Mouse (Mus musculus) liver, embryonic 14.5 days (tissue): ENCODE data around the gene Wfdc8. TPM values are rescaled to one million over a fixed set of nuclear protein-coding genes. Genes with fewer than 3 reads are reported as not detected.

Experiments
- ATAC-seq: fragments of 200-750 bp; cut with Nextera tagmentation; 2 replicates; pipeline ENCODE4 v1.8.0; 2017; ENCODE audit warnings: moderate number of reproducible peaks, mild to moderate bottlenecking, moderate library complexity; ENCODE audit not compliant: insufficient read depth
- DNase-seq, 3 experiments: peaks; one replicate each; pipeline ENCODE4 v3.0.0-alpha.2; 2012 to 2013; ENCODE audit warnings: low read depth in 3 of 3, low spot score in 3 of 3
- H3K27ac ChIP-seq: fragments of 300-500 bp; sonication (generic); 2 replicates; pipeline ENCODE4 v1.5.1; 2014; ENCODE audit warnings: moderate library complexity, mild to moderate bottlenecking, control low read depth, inconsistent platforms
- H3K27me3 ChIP-seq: fragments of 300-500 bp; sonication (generic); 2 replicates; pipeline ENCODE4 v1.6.1; 2014; ENCODE audit warnings: mild to moderate bottlenecking, low read length, moderate library complexity; ENCODE audit not compliant: control insufficient read depth, insufficient read depth
- H3K36me3 ChIP-seq: fragments of 300-500 bp; sonication (generic); replicated peaks from 2 replicates; pipeline ENCODE4 v1.6.1; 2014; ENCODE audit warnings: low read depth; ENCODE audit not compliant: control insufficient read depth, insufficient read depth
- H3K4me1 ChIP-seq, 2 experiments: fragments of 200-500 bp in 1 of 2; fragments of 300-500 bp in 1 of 2; sonication (generic) in 1 of 2; replicated peaks; 2 replicates each; pipeline ENCODE4 v1.6.1; 2012 to 2014; ENCODE audit warnings: antibody characterized with exemption in 1 of 2, inconsistent platforms in 1 of 2, low read length in 1 of 2; ENCODE audit not compliant: control insufficient read depth in 2 of 2, insufficient read depth in 2 of 2
- H3K4me2 ChIP-seq: fragments of 300-500 bp; sonication (generic); 2 replicates; pipeline ENCODE4 v1.6.1; 2014; ENCODE audit warnings: low read depth, mild to moderate bottlenecking, control low read depth, moderate library complexity
- H3K4me3 ChIP-seq, 2 experiments: fragments of 200-500 bp in 1 of 2; fragments of 300-500 bp in 1 of 2; sonication (generic) in 1 of 2; 2 replicates each; pipeline ENCODE4 v1.5.1; 2012 to 2014; ENCODE audit warnings: low read depth in 2 of 2, low read length in 2 of 2, mild to moderate bottlenecking in 2 of 2, control low read depth in 1 of 2, inconsistent platforms in 1 of 2, moderate library complexity in 1 of 2; ENCODE audit not compliant: insufficient read depth in 1 of 2
- H3K9ac ChIP-seq: fragments of 300-500 bp; sonication (generic); replicated peaks from 2 replicates; pipeline ENCODE4 v1.6.1; 2014; ENCODE audit warnings: mild to moderate bottlenecking, control low read depth, moderate library complexity
- H3K9me3 ChIP-seq: fragments of 300-500 bp; sonication (generic); 2 replicates; pipeline ENCODE4 v1.6.1; 2016; ENCODE audit warnings: low read length, mixed read lengths; ENCODE audit not compliant: control insufficient read depth
- CTCF ChIP-seq: IDR thresholded peaks from 2 replicates; pipeline ENCODE4 v1.5.1; 2016; ENCODE audit warnings: antibody characterized with exemption, low read depth, control low read depth
- EP300 ChIP-seq: IDR thresholded peaks from 2 replicates; pipeline ENCODE4 v1.6.1; 2016; ENCODE audit warnings: antibody characterized with exemption, low read depth
- WGBS: fragments of 180-500 bp; shearing (Covaris S2); extraction: QIAGEN DNeasy Blood & Tissue Kit; methylation state at CpG from one replicate; pipeline ENCODE4 v1.1.7; 2014; ENCODE audit not compliant: insufficient replicate concordance; 5-methylcytosine and 5-hydroxymethylcytosine counted together
- polyA plus RNA-seq, 2 experiments: library from polyadenylated mRNA; depleted of rRNA in 1 of 2; stranded (reverse) in 1 of 2; unstranded in 1 of 2; fragments of >200 nt; fragmentation: Nextera tagmentation in 1 of 2; extraction: Ambion mirVana in 1 of 2; gene quantifications; 2 replicates each; pipeline versions ENCODE4 v1.2.1 to v1.2.3; 2012 to 2014

Gene Wfdc8
- polyA plus RNA-seq, 2 experiments: not detected

DNA sequence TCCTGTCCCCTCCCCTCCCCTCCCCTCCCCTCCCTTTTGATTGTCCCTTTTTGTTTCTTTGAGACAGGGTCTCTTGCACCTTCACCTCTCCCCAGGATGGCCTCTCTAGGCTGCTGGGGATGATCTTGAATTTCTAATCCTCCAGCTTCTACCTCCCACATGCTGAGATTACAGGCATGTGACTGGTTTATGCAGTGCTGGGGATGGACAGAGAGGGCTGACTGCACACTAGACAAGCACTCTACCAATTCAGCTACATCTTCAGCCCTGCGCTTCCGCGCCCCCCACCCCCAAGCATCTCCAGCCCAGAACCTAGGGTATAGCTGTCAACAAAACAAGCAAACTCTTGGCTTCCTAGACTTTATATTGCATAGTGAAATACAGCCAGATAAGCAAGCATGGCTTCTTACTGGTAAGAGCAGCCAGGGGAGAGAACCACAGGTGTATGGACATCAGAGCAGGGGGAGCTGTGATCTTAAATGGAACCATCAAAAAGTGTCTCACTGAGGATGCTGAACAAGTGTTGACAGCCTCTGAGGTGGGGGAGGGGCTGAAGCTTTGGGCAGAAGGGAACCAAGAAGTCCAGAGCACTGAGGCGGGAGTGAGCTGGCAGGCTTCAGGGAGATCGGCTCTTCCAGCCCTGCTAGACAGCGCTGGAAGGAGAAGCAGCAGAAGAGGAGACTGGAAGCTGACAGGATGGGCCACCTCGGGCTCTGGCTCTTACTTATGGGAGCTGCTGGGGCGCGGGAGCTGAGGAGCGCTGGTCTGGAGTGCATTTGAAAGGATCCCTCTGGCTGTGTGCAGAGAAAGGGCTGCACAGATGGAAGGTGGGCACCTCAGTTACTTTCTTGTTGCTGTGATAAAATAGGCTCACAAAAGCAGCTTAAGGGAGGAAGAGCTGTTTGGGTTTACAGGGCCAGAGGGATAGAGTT lies 63.2 kb downstream of the Wfdc8 start:
- H3K36me3 ChIP-seq: no peaks in the 10 kb centered on the region
- H3K27ac ChIP-seq: no peak overlapping the region
- DNase-seq (no peak), ATAC-seq (no peak)
- no peaks in the 10 kb centered on the region for H3K4me1 ChIP-seq
- H3K27me3 ChIP-seq: no peaks in the 10 kb centered on the region
- H3K9me3 ChIP-seq: no peaks in the 10 kb centered on the region
- H3K4me3 ChIP-seq: no peak overlapping the region
- TF ChIP-seq EP300: no peak
- no peak overlapping the region for H3K4me2 ChIP-seq
- no peak overlapping the region for H3K9ac ChIP-seq
- 20% methylated on average over 10 of the region's 10 CpGs for WGBS

DNA sequence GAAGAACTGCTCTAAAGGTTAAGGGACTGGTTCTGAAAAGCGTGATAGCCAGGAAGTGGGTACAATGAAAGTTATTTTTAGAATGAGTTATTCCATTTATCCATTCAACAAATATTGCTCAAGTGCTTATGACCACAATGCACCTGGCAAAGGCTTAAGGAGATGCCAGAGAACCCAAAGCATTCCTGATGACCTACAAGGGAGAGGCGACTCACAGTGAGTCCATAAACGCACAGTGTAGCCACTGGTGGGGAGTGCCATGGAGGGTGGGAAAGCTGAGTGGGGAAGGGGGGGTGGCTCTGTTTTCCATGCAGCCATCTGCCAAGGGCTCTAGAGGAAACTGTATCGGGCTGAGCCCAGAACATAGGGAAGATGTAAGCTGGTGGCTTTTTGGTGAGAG lies 64.1 kb downstream of the Wfdc8 start:
- Histone ChIP-seq H3K27ac (no peak overlapping the region), H3K4me2 (no peak overlapping the region), H3K9me3 (no peaks in the 10 kb centered on the region), H3K4me3 (no peak overlapping the region), H3K27me3 (no peaks in the 10 kb centered on the region), H3K4me1 (no peaks in the 10 kb centered on the region), H3K36me3 (no peaks in the 10 kb centered on the region), H3K9ac (no peak overlapping the region)
- TF ChIP-seq CTCF (no peak), EP300 (no peak)
- ATAC-seq: no peak
- 20% methylated on average over 4 of the region's 4 CpGs for whole genome bisulfite sequencing
- DNase-seq: no peak

Other genes with a start within 250 kb of the Wfdc8 start
Only the 30 nearest of the 33 such genes appear.
- gene Rbpjl, start 210.5 kb downstream of the Wfdc8 start, polyA plus RNA-seq (2012; rRNA removed): 0.06 and 0.08 TPM in 2 replicates
- 0.05 TPM in 1 of 2 replicates, not detected in the other for gene Rbpjl, start 210.5 kb downstream of the Wfdc8 start, polyA plus RNA-seq (2014; fragmentation: Nextera tagmentation; extraction: Ambion mirVana)
- 0.16 and 0.44 TPM in 2 replicates for gene Matn4, start 208.5 kb downstream of the Wfdc8 start, polyA plus RNA-seq (2012; rRNA removed)
- not detected in 2 replicates for gene Matn4, start 208.5 kb downstream of the Wfdc8 start, polyA plus RNA-seq (2014; fragmentation: Nextera tagmentation; extraction: Ambion mirVana)
- 9.7 and 10.8 TPM in 2 replicates for gene Sdc4, start 169.7 kb downstream of the Wfdc8 start, polyA plus RNA-seq (2012; rRNA removed)
- 23.8 and 25.4 TPM in 2 replicates for gene Sdc4, start 169.7 kb downstream of the Wfdc8 start, polyA plus RNA-seq (2014; fragmentation: Nextera tagmentation; extraction: Ambion mirVana)
- 15.9 and 20.6 TPM in 2 replicates for gene Sys1, start 156.7 kb downstream of the Wfdc8 start, polyA plus RNA-seq (2012; rRNA removed)
- gene Sys1, start 156.7 kb downstream of the Wfdc8 start, polyA plus RNA-seq (2014; fragmentation: Nextera tagmentation; extraction: Ambion mirVana): 30.7 TPM in 2 replicates
- gene Gm20458, start 152.7 kb downstream of the Wfdc8 start, polyA plus RNA-seq (2012; rRNA removed): 0.13 and 1.7 TPM in 2 replicates
- gene Gm20458, start 152.7 kb downstream of the Wfdc8 start, polyA plus RNA-seq (2014; fragmentation: Nextera tagmentation; extraction: Ambion mirVana): 1.9 and 5.9 TPM in 2 replicates
- gene Trp53tg5, start 139.9 kb downstream of the Wfdc8 start, polyA plus RNA-seq (2012; rRNA removed): not detected in 2 replicates
- gene Trp53tg5, start 139.9 kb downstream of the Wfdc8 start, polyA plus RNA-seq (2014; fragmentation: Nextera tagmentation; extraction: Ambion mirVana): not detected in 2 replicates
- gene Dbndd2, start 127.5 kb downstream of the Wfdc8 start, polyA plus RNA-seq (2012; rRNA removed): 4.0 and 5.8 TPM in 2 replicates
- 1.4 and 4.0 TPM in 2 replicates for gene Dbndd2, start 127.5 kb downstream of the Wfdc8 start, polyA plus RNA-seq (2014; fragmentation: Nextera tagmentation; extraction: Ambion mirVana)
- 21.7 and 26.5 TPM in 2 replicates for gene Pigt, start 116.1 kb downstream of the Wfdc8 start, polyA plus RNA-seq (2012; rRNA removed)
- 25.6 and 28.5 TPM in 2 replicates for gene Pigt, start 116.1 kb downstream of the Wfdc8 start, polyA plus RNA-seq (2014; fragmentation: Nextera tagmentation; extraction: Ambion mirVana)
- 0.96 and 1.2 TPM in 2 replicates for gene Wfdc2, start 51.2 kb downstream of the Wfdc8 start, polyA plus RNA-seq (2012; rRNA removed)
- 0.56 and 1.7 TPM in 2 replicates for gene Wfdc2, start 51.2 kb downstream of the Wfdc8 start, polyA plus RNA-seq (2014; fragmentation: Nextera tagmentation; extraction: Ambion mirVana)
- not detected in 2 replicates for gene Spint3, start 40.2 kb downstream of the Wfdc8 start, polyA plus RNA-seq (2012; rRNA removed)
- not detected in 2 replicates for gene Spint3, start 40.2 kb downstream of the Wfdc8 start, polyA plus RNA-seq (2014; fragmentation: Nextera tagmentation; extraction: Ambion mirVana)
- gene Wfdc6a, start 28.2 kb downstream of the Wfdc8 start, polyA plus RNA-seq (2012; rRNA removed): 0.06 and 0.11 TPM in 2 replicates
- 0.19 TPM in 1 of 2 replicates, not detected in the other for gene Wfdc6a, start 28.2 kb downstream of the Wfdc8 start, polyA plus RNA-seq (2014; fragmentation: Nextera tagmentation; extraction: Ambion mirVana)
- gene Eppin, start 20.0 kb downstream of the Wfdc8 start, polyA plus RNA-seq (2012; rRNA removed): not detected in 2 replicates
- not detected in 2 replicates for gene Eppin, start 20.0 kb downstream of the Wfdc8 start, polyA plus RNA-seq (2014; fragmentation: Nextera tagmentation; extraction: Ambion mirVana)
- not detected in 2 replicates for gene Wfdc6b, start 104 bp downstream of the Wfdc8 start, polyA plus RNA-seq (2012; rRNA removed)
- not detected in 2 replicates for gene Wfdc6b, start 104 bp downstream of the Wfdc8 start, polyA plus RNA-seq (2014; fragmentation: Nextera tagmentation; extraction: Ambion mirVana)
- gene Wfdc16, start 25.2 kb upstream of the Wfdc8 start, polyA plus RNA-seq (2012; rRNA removed): not detected in 2 replicates
- not detected in 2 replicates for gene Wfdc16, start 25.2 kb upstream of the Wfdc8 start, polyA plus RNA-seq (2014; fragmentation: Nextera tagmentation; extraction: Ambion mirVana)
- not detected in 2 replicates for gene Wfdc10, start 42.4 kb upstream of the Wfdc8 start, polyA plus RNA-seq (2012; rRNA removed)
- gene Wfdc10, start 42.4 kb upstream of the Wfdc8 start, polyA plus RNA-seq (2014; fragmentation: Nextera tagmentation; extraction: Ambion mirVana): not detected in 2 replicates
- gene Wfdc9, start 43.0 kb upstream of the Wfdc8 start, polyA plus RNA-seq (2012; rRNA removed): not detected in 2 replicates
- gene Wfdc9, start 43.0 kb upstream of the Wfdc8 start, polyA plus RNA-seq (2014; fragmentation: Nextera tagmentation; extraction: Ambion mirVana): not detected in 2 replicates
- not detected in 2 replicates for gene Wfdc11, start 60.5 kb upstream of the Wfdc8 start, polyA plus RNA-seq (2012; rRNA removed)
- not detected in 2 replicates for gene Wfdc11, start 60.5 kb upstream of the Wfdc8 start, polyA plus RNA-seq (2014; fragmentation: Nextera tagmentation; extraction: Ambion mirVana)
- not detected in 2 replicates for gene Wfdc13, start 71.5 kb upstream of the Wfdc8 start, polyA plus RNA-seq (2012; rRNA removed)
- not detected in 2 replicates for gene Wfdc13, start 71.5 kb upstream of the Wfdc8 start, polyA plus RNA-seq (2014; fragmentation: Nextera tagmentation; extraction: Ambion mirVana)
- gene Spint4, start 84.9 kb upstream of the Wfdc8 start, polyA plus RNA-seq (2012; rRNA removed): 0.08 TPM in 1 of 2 replicates, not detected in the other
- not detected in 2 replicates for gene Spint4, start 84.9 kb upstream of the Wfdc8 start, polyA plus RNA-seq (2014; fragmentation: Nextera tagmentation; extraction: Ambion mirVana)
- gene Spint5, start 101.7 kb upstream of the Wfdc8 start, polyA plus RNA-seq (2012; rRNA removed): not detected in 2 replicates
- not detected in 2 replicates for gene Spint5, start 101.7 kb upstream of the Wfdc8 start, polyA plus RNA-seq (2014; fragmentation: Nextera tagmentation; extraction: Ambion mirVana)
- 1.7 and 1.9 TPM in 2 replicates for gene Wfdc3, start 132.3 kb upstream of the Wfdc8 start, polyA plus RNA-seq (2012; rRNA removed)
- gene Wfdc3, start 132.3 kb upstream of the Wfdc8 start, polyA plus RNA-seq (2014; fragmentation: Nextera tagmentation; extraction: Ambion mirVana): 1.6 and 2.1 TPM in 2 replicates
- 16.2 and 26.0 TPM in 2 replicates for gene Dnttip1, start 132.4 kb upstream of the Wfdc8 start, polyA plus RNA-seq (2012; rRNA removed)
- gene Dnttip1, start 132.4 kb upstream of the Wfdc8 start, polyA plus RNA-seq (2014; fragmentation: Nextera tagmentation; extraction: Ambion mirVana): 36.7 and 43.7 TPM in 2 replicates
- 459 and 465 TPM in 2 replicates for gene Ube2c, start 156.3 kb upstream of the Wfdc8 start, polyA plus RNA-seq (2012; rRNA removed)
- 533 and 562 TPM in 2 replicates for gene Ube2c, start 156.3 kb upstream of the Wfdc8 start, polyA plus RNA-seq (2014; fragmentation: Nextera tagmentation; extraction: Ambion mirVana)
- 0.15 and 0.32 TPM in 2 replicates for gene Tnnc2, start 166.3 kb upstream of the Wfdc8 start, polyA plus RNA-seq (2012; rRNA removed)
- 0.44 TPM in 1 of 2 replicates, not detected in the other for gene Tnnc2, start 166.3 kb upstream of the Wfdc8 start, polyA plus RNA-seq (2014; fragmentation: Nextera tagmentation; extraction: Ambion mirVana)
- gene Snx21, start 172.2 kb upstream of the Wfdc8 start, polyA plus RNA-seq (2012; rRNA removed): 2.3 TPM in 2 replicates
- 2.9 and 4.4 TPM in 2 replicates for gene Snx21, start 172.2 kb upstream of the Wfdc8 start, polyA plus RNA-seq (2014; fragmentation: Nextera tagmentation; extraction: Ambion mirVana)
- 20.6 and 22.1 TPM in 2 replicates for gene Acot8, start 191.3 kb upstream of the Wfdc8 start, polyA plus RNA-seq (2012; rRNA removed)
- 13.5 and 14.7 TPM in 2 replicates for gene Acot8, start 191.3 kb upstream of the Wfdc8 start, polyA plus RNA-seq (2014; fragmentation: Nextera tagmentation; extraction: Ambion mirVana)
- gene Zswim3, start 191.5 kb upstream of the Wfdc8 start, polyA plus RNA-seq (2012; rRNA removed): 2.2 and 2.4 TPM in 2 replicates
- 3.7 and 4.5 TPM in 2 replicates for gene Zswim3, start 191.5 kb upstream of the Wfdc8 start, polyA plus RNA-seq (2014; fragmentation: Nextera tagmentation; extraction: Ambion mirVana)
- gene Zswim1, start 209.1 kb upstream of the Wfdc8 start, polyA plus RNA-seq (2012; rRNA removed): 2.0 and 2.6 TPM in 2 replicates
- gene Zswim1, start 209.1 kb upstream of the Wfdc8 start, polyA plus RNA-seq (2014; fragmentation: Nextera tagmentation; extraction: Ambion mirVana): 3.6 and 4.6 TPM in 2 replicates
- gene Spata25, start 214.9 kb upstream of the Wfdc8 start, polyA plus RNA-seq (2012; rRNA removed): not detected in 2 replicates
- gene Spata25, start 214.9 kb upstream of the Wfdc8 start, polyA plus RNA-seq (2014; fragmentation: Nextera tagmentation; extraction: Ambion mirVana): not detected in 2 replicates
- 69.5 and 82.7 TPM in 2 replicates for gene Ctsa, start 219.2 kb upstream of the Wfdc8 start, polyA plus RNA-seq (2012; rRNA removed)
- gene Ctsa, start 219.2 kb upstream of the Wfdc8 start, polyA plus RNA-seq (2014; fragmentation: Nextera tagmentation; extraction: Ambion mirVana): 59.4 and 60.8 TPM in 2 replicates